Mouse (Mus musculus): Measurements from ENCODE around the gene Hdhd5.

Gene Hdhd5

DNA sequence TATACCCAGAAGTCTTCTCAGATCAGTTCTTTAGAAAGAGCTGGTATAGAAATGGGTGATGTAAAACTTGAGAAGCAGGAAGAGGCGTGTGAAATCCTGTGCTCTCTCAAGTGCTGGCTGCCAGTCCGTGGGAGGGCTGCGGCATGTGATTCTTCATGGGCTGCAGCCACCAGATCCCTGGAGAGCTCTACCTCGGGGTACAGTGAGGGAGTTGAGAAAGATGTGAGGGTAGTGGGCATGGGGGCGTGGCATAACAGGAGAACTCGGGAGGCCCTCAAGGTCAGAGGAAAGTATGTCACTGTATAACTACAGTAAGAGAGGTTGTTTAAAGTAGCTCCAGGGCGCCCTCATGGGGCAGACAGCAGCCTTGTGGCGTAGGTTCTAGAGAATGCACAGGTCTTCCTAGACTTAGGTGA is 47.9 kb downstream of the Hdhd5 start:
- peak; percentile 84 for DNase-seq (ENCODE audit: low read depth)

DNA sequence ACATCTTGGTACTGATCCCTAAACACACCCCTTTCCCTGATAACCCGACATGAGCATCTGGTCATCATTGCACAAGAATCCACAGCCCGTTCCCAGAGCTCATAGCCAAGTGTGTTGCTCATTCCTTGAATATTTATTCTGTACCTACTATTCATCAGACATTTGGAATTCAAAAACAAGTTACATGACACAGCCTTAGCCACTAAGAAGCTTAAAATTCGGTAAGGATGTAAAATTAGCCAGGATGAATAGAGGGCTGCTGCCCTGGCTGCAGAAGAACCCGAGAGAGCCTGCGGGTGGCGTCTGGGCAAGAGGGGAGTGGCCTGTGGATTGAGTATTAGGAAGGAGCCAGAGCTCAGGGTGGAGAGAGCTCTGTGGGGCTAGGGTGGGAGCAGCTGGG is 48.4 kb downstream of the Hdhd5 start:
- DNase-seq (ENCODE audit: low read depth): no peak

DNA sequence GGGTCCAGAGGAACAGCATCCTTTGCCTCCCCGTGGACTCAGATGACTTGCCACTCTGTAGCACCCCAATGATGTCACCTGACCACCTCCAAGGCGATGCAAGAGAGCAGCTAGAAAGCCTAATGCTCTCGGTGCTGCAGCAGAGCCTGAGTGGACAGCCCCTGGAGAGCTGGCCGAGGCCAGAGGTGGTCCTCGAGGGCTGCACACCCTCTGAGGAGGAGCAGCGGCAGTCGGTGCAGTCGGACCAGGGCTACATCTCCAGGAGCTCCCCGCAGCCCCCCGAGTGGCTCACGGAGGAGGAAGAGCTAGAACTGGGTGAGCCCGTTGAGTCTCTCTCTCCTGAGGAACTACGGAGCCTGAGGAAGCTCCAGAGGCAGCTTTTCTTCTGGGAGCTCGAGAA is 49.1 kb downstream of the Hdhd5 start:
- no peak for DNase-seq (ENCODE audit: low read depth)

DNA sequence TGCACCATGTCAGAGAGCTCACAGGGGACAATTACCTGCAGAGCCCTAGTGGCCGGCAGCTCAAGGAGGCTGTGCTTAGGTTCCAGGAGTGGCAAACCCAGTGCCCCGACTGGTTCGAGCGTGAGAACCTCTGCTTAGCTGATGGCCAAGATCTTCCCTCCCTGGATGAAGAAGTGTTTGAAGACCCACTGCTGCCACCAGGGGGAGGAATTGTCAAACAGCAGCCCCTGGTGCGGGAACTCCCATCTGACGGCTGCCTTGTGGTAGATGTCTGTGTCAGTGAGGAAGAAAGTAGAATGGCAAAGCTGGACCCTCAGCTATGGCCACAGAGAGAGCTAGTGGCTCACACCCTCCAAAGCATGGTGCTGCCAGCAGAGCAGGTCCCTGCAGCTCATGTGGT is 49.6 kb downstream of the Hdhd5 start:
- DNase-seq (ENCODE audit: low read depth): peak; percentile 72

DNA sequence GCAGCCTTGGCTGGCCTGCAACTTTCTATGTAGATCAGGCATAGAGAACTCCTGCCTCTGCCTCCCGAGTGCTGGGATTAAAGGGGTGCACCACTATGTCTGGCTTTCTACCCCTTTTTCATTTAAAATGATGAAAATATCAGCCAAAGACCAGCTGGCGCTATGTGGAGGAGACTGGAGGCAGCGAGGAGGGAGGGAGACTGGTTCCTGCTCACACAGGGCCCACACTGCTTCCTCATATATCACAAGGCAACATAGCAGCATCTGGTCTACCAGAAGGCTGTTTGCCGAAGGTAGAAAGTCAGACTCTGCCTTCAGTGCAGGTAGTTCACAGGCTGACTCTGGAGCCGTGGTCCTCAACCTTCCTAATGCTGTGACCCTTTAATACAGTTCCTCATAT is 50.8 kb downstream of the Hdhd5 start:
- no peak for DNase-seq (ENCODE audit: low read depth)

DNA sequence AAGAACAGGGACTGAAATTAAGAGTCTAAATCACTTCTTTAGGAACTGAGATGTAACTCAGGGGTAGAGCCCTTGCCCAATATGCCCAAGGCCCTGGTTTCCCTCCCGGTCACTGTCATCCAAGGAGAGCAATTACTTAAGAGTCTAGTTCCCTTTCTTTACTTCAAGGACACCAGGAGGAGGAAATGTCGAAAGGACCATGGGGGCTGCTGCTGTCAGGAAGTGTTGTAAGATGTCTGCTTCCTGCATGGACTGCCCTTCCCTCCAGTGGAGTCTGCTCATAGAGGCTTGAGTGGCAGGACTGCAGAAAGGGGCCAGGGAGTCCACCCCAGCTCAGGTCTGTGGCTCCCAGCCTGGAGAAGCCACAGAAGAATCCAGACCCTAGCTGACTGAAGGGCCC is 51.8 kb downstream of the Hdhd5 start:
- no peak for DNase-seq (ENCODE audit: low read depth)

DNA sequence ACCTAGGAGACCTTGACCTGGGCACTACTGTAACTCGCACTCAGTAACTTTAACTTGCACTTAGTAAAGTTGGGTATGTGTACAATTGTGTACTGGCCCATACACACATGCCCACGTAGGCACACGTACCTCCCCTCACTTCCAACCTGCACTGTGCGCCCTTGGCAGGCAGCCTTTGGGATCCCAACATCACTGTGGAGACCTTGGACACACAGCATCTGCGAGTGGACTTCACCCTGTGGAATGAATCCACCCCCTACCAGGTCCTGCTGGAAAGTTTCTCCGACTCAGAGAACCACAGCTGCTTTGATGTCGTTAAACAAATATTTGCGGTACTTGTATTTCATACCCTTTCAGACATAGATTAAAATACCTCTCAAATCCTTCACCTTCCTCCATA is 55.8 kb downstream of the Hdhd5 start:
- DNase-seq (ENCODE audit: low read depth): no peak

DNA sequence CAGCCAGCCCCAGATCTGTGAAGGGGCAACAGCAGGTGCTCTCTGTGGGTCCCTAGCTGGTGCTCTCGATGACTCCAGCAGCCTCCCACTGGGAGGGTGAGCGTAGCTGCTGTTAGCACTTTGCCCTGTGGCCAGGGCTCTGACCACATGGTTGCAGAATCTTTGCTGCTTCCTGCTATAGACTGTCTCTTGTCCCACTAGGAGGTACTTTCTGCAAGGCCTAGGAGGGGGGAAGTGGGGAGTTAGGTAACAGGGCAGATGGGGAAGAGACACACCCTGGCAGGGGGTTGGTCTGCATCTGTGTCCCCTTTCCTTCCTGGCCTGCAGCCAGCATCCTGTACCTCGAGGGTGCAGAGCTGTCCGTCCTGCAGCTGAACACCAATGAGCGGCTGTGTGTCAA is 57.7 kb downstream of the Hdhd5 start:
- no peak for DNase-seq (ENCODE audit: low read depth)

DNA sequence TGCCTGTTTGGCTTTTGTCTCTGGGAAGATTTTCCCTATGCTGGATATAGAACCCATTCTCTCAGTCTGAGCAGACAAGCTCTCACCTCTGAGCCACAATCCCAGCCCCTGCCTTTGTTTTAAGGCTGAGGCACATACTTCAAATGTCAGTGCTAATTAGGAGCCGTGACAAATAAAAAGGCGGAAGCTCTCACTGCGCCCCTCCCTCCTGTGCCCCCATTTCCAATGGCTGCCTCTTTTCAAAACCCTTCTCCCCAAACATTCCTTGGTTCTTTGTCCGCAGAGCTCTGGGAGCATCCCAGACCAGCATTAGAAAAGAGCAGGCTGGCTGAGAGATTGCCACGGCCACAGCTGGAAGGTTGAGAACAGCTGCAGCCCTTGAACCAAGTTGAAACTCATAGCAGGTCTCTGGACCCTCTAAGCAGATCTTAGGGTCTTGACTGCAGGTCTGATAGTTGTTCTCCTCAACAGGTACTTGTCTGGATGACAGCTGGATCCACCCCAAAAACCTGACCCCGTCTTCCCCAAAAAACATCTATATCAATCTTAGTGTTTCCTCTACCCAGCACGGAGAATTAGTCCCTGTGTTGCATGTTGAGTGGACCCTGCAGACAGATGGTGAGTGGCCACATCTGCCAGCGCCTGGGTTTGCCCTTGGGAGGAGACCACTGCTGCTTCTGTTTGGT is 58.5 kb downstream of the Hdhd5 start:
- DNase-seq (ENCODE audit: low read depth): no peak

DNA sequence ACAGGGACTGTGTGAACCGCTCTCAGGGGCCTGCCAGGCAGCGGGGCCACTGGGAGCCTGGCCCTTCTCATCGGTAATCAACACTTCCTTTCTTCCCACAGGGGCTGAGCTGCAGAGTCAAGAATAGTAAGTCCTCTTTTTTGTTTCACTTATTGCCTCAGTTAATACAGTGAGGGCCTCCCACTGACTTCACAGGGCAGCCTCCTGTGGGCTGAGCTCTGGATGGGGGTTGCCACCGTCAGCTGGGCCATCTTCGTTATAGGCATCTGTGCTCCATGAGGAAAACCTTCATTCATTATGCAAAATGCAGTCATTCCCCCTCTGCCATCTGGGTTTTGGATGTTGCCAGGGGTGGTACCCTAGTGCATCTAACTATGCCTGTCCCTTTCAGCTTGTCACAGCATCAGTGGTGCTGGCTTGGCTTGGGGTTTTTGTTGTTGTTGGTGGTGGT is 59.1 kb downstream of the Hdhd5 start:
- peak; percentile 32 for DNase-seq (ENCODE audit: low read depth)

DNA sequence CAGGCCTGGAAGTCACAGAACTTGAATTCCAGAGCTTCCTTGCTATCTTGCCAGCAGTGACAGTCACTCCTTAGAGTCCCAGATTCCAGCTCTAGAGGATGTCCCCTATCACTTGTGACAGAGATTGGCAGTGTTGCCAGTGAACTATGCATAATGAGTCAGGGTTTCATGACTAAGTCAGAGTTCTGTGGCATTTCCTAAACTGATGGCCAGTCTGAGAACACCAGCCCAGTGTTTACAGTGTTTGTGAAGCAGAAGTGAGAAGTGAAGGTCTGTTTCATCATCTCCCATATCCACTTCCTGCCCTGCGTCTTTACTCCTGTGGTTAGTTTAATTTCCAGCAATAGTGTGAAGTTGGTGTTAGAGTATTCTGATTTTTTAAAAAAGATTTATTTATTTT is 60.5 kb downstream of the Hdhd5 start:
- peak; percentile 51 for DNase-seq (ENCODE audit: low read depth)

DNA sequence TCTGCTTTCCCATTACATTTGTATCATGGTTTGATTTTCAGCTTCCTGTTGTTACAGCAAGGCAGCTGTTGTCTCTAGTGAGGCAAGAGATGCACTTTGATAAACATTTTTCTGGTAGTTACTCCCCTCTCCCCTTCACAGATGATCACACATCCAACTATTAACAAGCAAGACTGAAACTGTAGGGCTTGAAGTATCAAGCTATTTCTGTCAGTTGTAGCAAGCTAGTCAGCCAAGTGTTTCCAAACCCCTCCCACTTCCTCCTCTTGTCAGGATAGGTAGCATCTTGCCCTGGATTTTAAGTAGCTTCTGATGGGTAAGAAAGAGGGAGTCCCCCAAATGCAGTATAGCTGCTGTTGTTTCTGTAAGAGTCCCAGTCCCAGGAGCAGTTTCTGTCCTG is 61.3 kb downstream of the Hdhd5 start:
- peak; percentile 41 for DNase-seq (ENCODE audit: low read depth)

DNA sequence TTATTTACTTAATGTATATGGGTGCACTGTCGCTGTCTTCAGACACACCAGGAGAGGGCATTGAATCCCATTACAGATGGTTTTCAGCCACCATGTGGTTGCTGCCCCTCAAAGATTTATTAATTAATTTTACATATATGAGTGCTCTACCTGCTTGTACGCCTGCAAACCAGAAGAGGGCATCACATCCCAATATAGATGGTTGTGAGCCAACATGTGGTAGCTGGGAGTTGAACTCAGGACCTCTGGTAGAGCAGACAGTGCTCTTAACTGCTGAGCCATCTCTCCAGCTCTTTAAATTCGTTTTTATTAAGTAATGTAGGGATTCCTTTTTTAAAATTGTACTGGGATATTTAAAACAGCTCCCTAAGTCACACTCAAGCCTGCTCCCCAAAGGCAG is 61.9 kb downstream of the Hdhd5 start:
- DNase-seq (ENCODE audit: low read depth): peak; percentile 39

DNA sequence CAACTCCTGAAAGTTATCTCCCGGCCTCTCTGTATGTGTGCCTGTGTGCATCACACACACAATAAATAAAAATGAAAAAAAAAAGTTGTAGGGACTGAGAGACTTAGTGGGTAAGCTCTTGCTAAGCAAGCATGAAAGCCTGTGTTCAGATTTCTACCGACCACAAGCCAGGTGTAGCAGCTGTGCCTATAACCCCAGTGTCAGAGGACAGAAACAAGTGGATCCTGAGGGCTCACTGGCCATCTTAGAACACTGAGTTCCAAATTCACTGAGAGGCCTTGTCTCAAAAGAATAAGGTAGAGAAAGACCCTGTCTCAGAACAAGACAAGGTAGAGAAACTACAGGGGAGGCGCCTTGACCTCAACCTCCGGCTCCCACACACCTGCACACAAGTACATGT is 62.9 kb downstream of the Hdhd5 start:
- DNase-seq (ENCODE audit: low read depth): no peak

DNA sequence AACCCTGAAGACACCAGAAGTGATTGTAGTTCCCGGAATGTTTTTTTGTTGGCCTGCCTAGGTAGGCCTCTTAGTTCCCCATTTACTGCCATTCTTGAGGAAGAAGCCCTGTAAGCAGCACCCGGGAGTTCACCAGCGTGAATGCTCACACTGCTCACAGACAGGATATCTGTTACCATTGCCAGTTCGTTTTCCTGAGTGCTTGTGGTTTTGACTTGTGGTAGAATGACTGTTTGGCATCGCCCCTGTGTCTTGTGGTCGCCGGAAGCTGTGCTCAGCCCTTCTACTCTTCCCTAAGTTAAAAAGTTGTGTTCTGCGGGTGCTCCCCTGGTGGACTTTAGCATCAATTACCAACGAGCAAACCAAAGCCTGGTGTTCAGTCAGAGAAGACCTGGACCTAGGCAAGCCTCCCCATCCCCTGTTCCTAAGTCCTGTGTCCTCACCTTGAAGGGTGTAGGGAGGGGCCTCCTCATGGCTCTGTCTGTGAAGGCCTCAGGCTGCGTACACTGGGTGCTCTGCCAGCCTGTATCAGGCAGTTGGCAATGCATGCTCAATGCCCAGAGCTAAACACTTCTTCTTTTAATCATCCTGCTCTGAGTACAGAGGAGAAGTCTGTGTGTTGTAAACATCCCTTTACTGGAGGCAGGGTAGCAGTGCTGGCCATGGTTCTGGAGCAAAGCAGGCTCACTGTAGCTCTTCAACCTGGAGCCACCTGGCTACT is 64.3 kb downstream of the Hdhd5 start:
- DNase-seq (ENCODE audit: low read depth): peak; percentile 87

DNA sequence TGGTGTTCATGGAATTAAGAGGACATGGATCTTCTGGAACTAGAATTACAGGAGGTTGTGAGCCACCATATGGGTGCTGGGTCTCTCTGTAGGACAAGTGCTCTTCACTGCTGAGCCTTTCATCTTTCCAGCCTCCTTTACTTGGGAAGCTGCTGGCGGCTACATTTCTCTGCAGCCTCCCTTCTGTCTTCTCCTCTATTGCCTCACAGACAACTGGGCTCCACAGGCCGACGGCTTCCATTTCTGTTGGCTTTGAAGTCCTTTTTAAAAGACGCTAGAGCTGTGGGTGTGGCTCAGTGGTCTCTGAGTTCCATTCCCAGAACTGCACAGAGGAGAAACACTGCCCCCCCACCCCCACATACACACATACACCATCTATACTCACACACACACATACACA is 65.7 kb downstream of the Hdhd5 start:
- peak; percentile 40 for DNase-seq (ENCODE audit: low read depth)

DNA sequence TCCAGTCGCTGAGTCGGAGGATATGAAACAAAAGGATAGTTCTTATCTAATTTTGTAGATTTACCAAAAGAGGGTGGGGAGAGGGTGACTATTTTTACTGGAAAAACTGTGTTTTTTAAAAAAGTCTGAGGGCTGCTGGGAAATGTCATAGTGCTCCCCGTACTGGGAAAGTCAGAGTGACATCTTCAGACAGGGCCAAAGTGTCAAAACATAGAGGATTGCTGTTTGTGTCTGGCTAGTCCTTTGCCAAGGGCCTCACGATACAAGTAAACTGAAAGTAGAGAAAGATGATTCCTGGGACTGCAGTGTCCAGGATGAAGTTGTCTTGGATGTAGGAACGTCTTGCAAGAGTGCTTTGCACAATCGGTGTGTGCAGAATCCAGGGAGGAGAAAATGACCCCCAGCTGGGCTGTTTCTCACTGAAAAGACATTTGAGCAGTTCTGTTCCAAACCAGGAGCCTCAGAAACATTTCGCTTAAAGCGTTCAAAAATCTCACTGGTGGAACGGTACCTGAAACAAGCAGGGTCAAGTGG is 66.6 kb downstream of the Hdhd5 start:
- DNase-seq (ENCODE audit: low read depth): no peak

DNA sequence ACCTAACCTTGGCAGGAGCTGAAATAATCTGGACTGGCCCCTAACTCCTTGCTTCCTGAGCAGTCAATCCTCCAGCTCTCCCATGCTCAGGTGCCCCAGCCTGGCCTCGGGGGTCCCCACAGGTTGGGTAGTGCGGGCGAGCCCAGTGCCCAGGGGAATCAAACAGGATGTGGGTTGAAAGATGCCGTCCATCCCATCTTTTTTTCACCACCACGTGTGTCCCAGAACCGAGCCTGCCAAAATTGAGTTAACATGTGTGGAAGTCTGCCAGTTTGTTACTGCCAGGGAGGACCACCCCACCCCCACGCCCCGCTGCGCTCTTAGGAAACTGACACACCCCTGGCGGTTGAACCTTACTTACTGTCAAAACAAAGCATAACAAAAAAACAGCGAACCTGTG is 67.2 kb downstream of the Hdhd5 start:
- peak; percentile 81 for DNase-seq (ENCODE audit: low read depth)

DNA sequence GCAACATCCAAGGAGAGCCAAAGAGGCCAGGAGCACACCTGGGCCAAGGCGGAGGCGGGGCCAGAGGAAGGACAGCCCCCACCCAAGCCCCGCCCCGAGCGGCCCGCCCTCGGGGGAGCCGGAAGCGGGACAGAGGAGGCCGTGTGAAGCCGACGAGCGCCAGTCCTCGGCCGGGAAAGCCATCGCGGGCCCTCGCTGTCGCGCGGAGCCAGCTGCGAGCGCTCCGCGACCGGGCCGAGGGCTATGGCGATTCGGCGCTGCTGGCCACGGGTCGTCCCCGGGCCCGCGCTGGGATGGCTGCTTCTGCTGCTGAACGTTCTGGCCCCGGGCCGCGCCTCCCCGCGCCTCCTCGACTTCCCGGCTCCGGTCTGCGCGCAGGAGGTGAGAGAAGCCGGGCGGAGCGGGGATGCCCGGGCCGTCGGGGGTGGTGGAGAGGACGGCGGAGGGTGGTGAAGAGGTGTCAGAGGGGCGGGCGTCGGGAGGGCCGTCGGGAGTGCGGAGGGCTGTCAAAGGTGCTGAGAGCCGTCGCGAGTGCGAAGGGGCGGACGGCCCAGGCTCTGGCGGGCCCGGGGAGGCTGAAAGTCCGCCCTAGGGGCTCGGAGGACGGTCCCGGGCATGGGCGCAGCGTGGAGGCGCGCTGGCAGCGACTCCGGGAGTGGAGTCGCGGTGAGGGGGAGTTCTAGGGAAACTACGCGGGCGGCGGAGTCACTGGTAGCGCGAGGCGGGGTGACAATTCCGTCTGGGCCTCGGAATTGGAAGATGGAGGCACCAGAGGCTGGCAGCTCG is 67.8 kb downstream of the Hdhd5 start, which contains the start of gene Il17ra:
Il17ra (plus strand) TSS at position 162 of the 786 bp plus-strand sequence.
- peak; percentile 91 for DNase-seq (ENCODE audit: low read depth)

DNA sequence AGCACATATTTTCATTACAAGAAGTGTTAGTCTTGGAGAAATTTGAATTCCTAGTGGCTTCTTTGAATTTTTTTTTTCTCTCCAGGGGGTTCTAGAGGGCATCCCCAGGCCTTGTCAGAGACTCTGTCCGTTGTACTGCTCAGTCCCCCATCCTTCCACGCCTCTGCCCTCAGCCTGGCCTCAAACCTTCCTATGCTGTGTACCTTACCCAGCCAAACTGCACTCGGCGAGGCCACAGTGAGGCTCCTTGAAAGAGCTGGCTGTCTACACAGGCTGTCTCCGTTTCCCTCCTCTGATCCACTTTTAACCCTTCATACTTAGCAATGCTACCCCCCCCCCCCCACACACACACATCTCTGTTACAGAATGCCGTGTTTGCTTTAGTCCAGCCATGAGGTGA is 68.9 kb downstream of the Hdhd5 start:
- DNase-seq (ENCODE audit: low read depth): no peak

DNA sequence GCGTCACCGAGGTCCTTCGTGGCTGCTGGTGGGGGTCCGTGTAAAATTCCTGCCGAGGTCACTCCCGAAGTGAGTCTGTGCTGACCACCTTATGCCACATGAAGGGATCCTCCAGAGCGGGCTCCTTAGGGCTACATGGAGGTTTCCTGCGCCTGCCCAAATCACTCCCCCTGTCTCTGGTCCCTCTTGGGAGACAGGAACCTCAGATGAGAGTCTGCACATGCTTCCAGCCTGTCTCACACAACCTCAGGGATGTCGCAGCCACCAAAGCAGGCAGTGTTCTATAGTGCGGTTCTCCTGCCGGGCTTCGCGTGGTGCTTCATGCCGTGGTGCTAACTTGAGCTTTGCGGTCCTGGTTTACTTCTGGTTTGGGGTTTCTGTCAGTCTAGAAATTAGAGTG is 69.9 kb downstream of the Hdhd5 start:
- no peak for DNase-seq (ENCODE audit: low read depth)
